Mouse (Mus musculus) liver, adult 2 months (tissue): ENCODE data around the gene Kif26b.

ENCODE experiments used
- CTCF ChIP-seq: fragments of 200-500 bp; IDR thresholded peaks from 2 replicates; pipeline ENCODE4 v1.5.1; 2011; ENCODE audit warnings: low read depth, low read length, control low read depth
- POLR2A ChIP-seq: fragments of 200-500 bp; IDR thresholded peaks from 2 replicates; pipeline ENCODE4 v1.6.1; 2011; ENCODE audit warnings: low read length, control low read depth; ENCODE audit not compliant: insufficient read depth; ENCODE audit errors: extremely low read depth

DNA sequence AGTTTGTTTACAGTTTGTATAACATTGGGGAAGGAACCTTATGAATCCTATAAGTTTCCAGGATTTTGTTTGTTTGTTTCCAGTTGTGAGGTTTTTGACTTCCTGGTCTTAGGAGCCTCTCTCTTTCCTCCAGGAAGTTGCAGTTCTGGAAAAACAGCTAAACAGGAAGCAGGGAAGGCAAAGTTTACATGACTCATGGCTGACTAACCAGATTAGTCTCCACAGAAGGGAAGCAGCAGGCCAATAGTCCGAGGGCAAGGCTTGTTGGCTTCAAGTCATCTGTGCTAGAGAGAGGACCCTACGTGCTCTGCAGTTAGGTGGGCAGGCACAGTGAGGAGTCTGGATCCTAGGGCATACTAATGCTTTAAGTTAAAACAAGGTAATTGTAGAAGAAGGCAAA is 36.4 kb upstream of the Kif26b start:
- TF ChIP-seq CTCF (no peak), POLR2A (no peak)
